Mouse (Mus musculus): ENCODE measurements around the gene Arhgef1.

DNA sequence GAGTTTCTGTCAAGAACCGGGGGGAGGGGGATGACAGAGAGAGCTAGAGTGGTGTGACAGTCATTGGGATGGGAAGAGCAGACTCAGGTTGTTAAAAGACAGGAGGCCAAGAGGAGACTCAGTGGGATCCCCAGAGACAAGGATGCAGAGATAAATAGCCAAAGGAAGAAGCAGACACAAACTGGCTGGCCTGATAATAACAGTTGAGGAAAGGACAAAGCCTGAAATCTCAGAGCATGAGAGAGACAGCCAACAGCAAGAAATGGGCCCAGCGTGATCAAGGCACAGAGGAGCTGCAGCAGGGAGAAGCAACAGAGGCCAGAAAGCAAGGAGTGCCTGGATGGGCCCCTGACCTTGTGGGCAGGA, 465 bp upstream of the Arhgef1 start:
- TF ChIP-seq CTCF (IDR thresholded peaks at IDR 0.05; ENCODE audit: extremely low read depth, insufficient read depth, low read length) (no peak), POLR2A (IDR thresholded peaks at IDR 0.05; ENCODE audit: extremely low read depth, insufficient read depth, low read length) (no peak)
